Mouse (Mus musculus) ES-Bruce4 (cell line): Measurements from ENCODE around the gene Myh10.

ENCODE experiments used
- CTCF ChIP-seq: IDR thresholded peaks from one replicate; pipeline ENCODE4 v1.8.1; 2011; ENCODE audit warnings: low read depth, low read length
- POLR2A ChIP-seq: IDR thresholded peaks from one replicate; pipeline ENCODE4 v1.8.1; 2011; ENCODE audit warnings: low read length; ENCODE audit not compliant: insufficient read depth

DNA sequence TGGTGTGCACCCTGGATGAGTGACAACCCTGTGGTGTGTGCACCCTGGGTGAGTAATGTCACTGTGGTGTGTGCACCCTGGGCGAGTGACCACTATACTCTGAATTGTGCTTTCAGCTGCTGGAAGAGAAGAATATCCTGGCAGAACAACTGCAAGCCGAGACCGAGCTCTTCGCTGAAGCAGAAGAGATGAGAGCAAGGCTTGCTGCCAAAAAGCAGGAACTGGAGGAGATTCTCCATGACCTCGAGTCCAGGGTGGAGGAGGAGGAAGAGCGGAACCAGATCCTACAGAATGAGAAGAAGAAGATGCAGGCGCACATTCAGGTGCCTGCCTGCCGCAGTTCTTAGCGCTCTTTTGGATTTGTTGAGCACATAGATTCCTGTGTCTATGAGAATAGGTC, 95.9 kb downstream of the Myh10 start:
- TF ChIP-seq CTCF (no peak), POLR2A (no peak)
